In the genomic region with DNA sequence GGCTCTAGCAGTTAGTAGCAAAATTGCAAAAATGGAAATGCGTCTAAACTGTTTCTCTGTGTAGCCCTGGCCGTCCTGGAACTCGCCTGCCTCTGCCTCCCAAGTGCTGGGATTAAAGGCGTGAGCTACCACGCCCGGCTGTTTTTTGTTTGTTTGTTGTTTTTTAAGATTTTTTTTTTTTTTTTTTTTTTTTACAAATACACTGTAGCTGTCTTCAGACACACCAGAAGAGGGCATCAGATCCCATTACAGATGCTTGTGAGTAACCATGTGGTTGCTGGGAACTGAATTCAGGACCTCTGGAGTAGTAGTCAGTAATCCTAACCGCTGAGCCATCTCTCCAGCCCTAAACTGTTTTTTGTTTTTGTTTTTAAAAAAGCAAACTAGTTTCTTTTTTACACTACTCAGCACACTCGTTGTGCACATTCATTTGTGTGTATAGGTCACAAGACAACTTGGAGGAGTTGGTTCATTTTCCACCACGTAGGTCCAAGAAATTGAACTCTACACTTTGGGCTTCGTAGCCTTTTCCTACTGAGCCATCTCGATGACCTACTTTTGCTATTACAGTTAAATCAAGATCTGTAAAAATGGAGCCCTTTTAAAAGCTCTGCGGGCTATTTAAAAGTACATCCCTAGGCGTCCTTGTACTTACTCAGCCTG, we compare ENCODE assay signal across 8 mouse cellular contexts. TPM values are rescaled to one million over a fixed set of nuclear protein-coding genes. Genes with fewer than 3 reads are reported as not detected.
DNase-seq lines count a peak whose midpoint lies in the region; ATAC-seq and TF ChIP-seq lines count a peak whose summit lies in the region.

No protein-coding gene starts in this region.

- no peak overlapping the region for H3K4me3 ChIP-seq in liver, adult 2 months (ENCODE audit: insufficient read depth, low read depth, low read length)
- peak overlapping the region; percentile 84; the same call in 1 of the 2 replicates for H3K4me3 ChIP-seq in embryonic facial prominence, embryonic 11.5 days (ENCODE audit: low read depth, low read length)
- H3K4me3 ChIP-seq in intestine, embryonic 16.5 days (ENCODE audit: low read length) = peak overlapping the region; percentile 58
- H3K4me3 ChIP-seq in neural tube, embryonic 12.5 days = no peak overlapping the region

- no peak for TF ChIP-seq CTCF in liver, adult 2 months (IDR thresholded peaks at IDR 0.05; ENCODE audit: low read depth, low read length)

- no peaks in the 10 kb centered on the region for H3K9me3 ChIP-seq in embryonic facial prominence, embryonic 11.5 days (replicated peaks; ENCODE audit: control insufficient read depth, low read length)
- no peaks in the 10 kb centered on the region for H3K9me3 ChIP-seq in intestine, embryonic 16.5 days (ENCODE audit: control insufficient read depth, low read length)
- H3K9me3 ChIP-seq in neural tube, embryonic 12.5 days = no peaks in the 10 kb centered on the region

- no peak for ATAC-seq in embryonic facial prominence, embryonic 11.5 days (replicated peaks; ENCODE audit: insufficient number of reproducible peaks, low FRiP score, low TSS enrichment, low read depth)
- no peak for ATAC-seq in intestine, embryonic 16.5 days
- no peak for ATAC-seq in neural tube, embryonic 12.5 days (ENCODE audit: low FRiP score, low read depth)

- 62% methylated on average over 13 of the region's 13 CpGs for WGBS in liver, adult 2 months
- WGBS in embryonic facial prominence, embryonic 11.5 days = 79% methylated on average over 13 of the region's 13 CpGs
- 74% methylated on average over 13 of the region's 13 CpGs for WGBS in intestine, embryonic 16.5 days
- WGBS in neural tube, embryonic 12.5 days = 84% methylated on average over 13 of the region's 13 CpGs

- peak; percentile 63 for DNase-seq in liver, adult 2 months (ENCODE audit: extremely low read depth, low read depth, low spot score)
- DNase-seq in liver = no peak
- DNase-seq in embryonic facial prominence, embryonic 11.5 days (ENCODE audit: low spot score) = no peak
- DNase-seq in yolk sac, embryonic 10.5 days (ENCODE audit: low spot score) = no peak
- no peak for DNase-seq in adrenal gland, postnatal 36 days
- DNase-seq in gastrocnemius, adult 8-10 months (ENCODE audit: low spot score in 2 of 2) = no peak

- H3K27ac ChIP-seq in liver, adult 2 months (replicated peaks; ENCODE audit: insufficient read depth, low read depth, low read length) = peak overlapping the region; percentile 93
- peak overlapping the region; percentile 85; the same call in 1 of the 2 replicates for H3K27ac ChIP-seq in embryonic facial prominence, embryonic 11.5 days (replicated peaks; ENCODE audit: low read depth, low read length)
- peak overlapping the region; percentile 95 for H3K27ac ChIP-seq in intestine, embryonic 16.5 days (ENCODE audit: low read length)
- no peak overlapping the region for H3K27ac ChIP-seq in neural tube, embryonic 12.5 days

- no peaks in the 10 kb centered on the region for H3K27me3 ChIP-seq in liver, adult 2 months (ENCODE audit: control insufficient read depth, insufficient read depth, low read length)
- H3K27me3 ChIP-seq in embryonic facial prominence, embryonic 11.5 days (ENCODE audit: control insufficient read depth, insufficient read depth, low read length) = no peaks in the 10 kb centered on the region
- no peaks in the 10 kb centered on the region for H3K27me3 ChIP-seq in intestine, embryonic 16.5 days (replicated peaks; ENCODE audit: control insufficient read depth, insufficient read depth, low read length)
- H3K27me3 ChIP-seq in neural tube, embryonic 12.5 days (replicated peaks) = no peaks in the 10 kb centered on the region

- no peak for TF ChIP-seq POLR2A in liver, adult 2 months (IDR thresholded peaks at IDR 0.05; ENCODE audit: extremely low read depth, insufficient read depth, low read length)

- H3K4me1 ChIP-seq in liver, adult 2 months (ENCODE audit: control insufficient read depth, insufficient read depth, low read length) = peaks cover 13% of the 10 kb centered on the region; the same call in 1 of the 2 replicates
- H3K4me1 ChIP-seq in embryonic facial prominence, embryonic 11.5 days (ENCODE audit: control insufficient read depth, insufficient read depth, low read length) = no peaks in the 10 kb centered on the region
- H3K4me1 ChIP-seq in intestine, embryonic 16.5 days (ENCODE audit: control insufficient read depth, insufficient read depth, low read length) = peaks cover 30% of the 10 kb centered on the region
- peaks cover 22% of the 10 kb centered on the region for H3K4me1 ChIP-seq in neural tube, embryonic 12.5 days

- peak overlapping the region; percentile 60 for H3K4me2 ChIP-seq in embryonic facial prominence, embryonic 11.5 days (ENCODE audit: low read depth, low read length)
- H3K4me2 ChIP-seq in intestine, embryonic 16.5 days (ENCODE audit: low read depth, low read length) = peak overlapping the region; percentile 50
- peak overlapping the region; percentile 65 for H3K4me2 ChIP-seq in neural tube, embryonic 12.5 days (replicated peaks)

- no peaks in the 10 kb centered on the region for H3K36me3 ChIP-seq in liver, adult 2 months (ENCODE audit: control insufficient read depth, insufficient read depth, low read length)
- no peaks in the 10 kb centered on the region for H3K36me3 ChIP-seq in embryonic facial prominence, embryonic 11.5 days (replicated peaks; ENCODE audit: control insufficient read depth, insufficient read depth, low read depth, low read length)
- no peaks in the 10 kb centered on the region for H3K36me3 ChIP-seq in intestine, embryonic 16.5 days (ENCODE audit: control insufficient read depth, insufficient read depth, low read length)
- no peaks in the 10 kb centered on the region for H3K36me3 ChIP-seq in neural tube, embryonic 12.5 days

- H3K9ac ChIP-seq in liver, adult 2 months (ENCODE audit: low read depth, low read length) = peak overlapping the region; percentile 72; the same call in 1 of the 2 replicates
- peak overlapping the region; percentile 90; the same call in 1 of the 2 replicates for H3K9ac ChIP-seq in embryonic facial prominence, embryonic 11.5 days (replicated peaks; ENCODE audit: low read length)
- H3K9ac ChIP-seq in intestine, embryonic 16.5 days (ENCODE audit: low read depth, low read length) = peak overlapping the region; percentile 73
- 0 out of 2 replicates have a peak overlapping the region, but pooled peaks have one; percentile 77 for H3K9ac ChIP-seq in neural tube, embryonic 12.5 days

- peaks cover 12% of the 10 kb centered on the region; the same call in 1 of the 2 replicates for H3K79me2 ChIP-seq in liver, adult 2 months (ENCODE audit: control insufficient read depth, insufficient read depth, low read length)

RNA-seq across cellular contexts. Expression of a gene that starts 1.0 kb away (rescaled TPM):
- total RNA-seq in liver, adult 2 months (2014; rRNA removed) = 0.20 and 1.7 TPM in 2 replicates
- 0.05 and 0.11 TPM in 2 replicates for polyA plus RNA-seq in liver, adult 2 months (2012; rRNA removed)
- 9.4 and 9.5 TPM in 2 replicates for polyA plus RNA-seq in embryonic facial prominence, embryonic 11.5 days (2014; fragmentation: Nextera tagmentation; extraction: Ambion mirVana)
- 4.2 and 6.0 TPM in 2 replicates for polyA plus RNA-seq in intestine, embryonic 16.5 days (2015; fragmentation: Nextera tagmentation; extraction: Ambion mirVana)
- polyA plus RNA-seq in neural tube, embryonic 12.5 days (2016; fragmentation: Nextera tagmentation; extraction: Ambion mirVana) = 19.5 and 19.6 TPM in 2 replicates
- 1 to 10 TPM; 3.3 to 4.8 TPM for total RNA-seq in adrenal gland, postnatal 36 days (2021)
- 1 to 10 TPM; 2.6 to 5.9 (median 3.0) TPM for total RNA-seq in gastrocnemius, adult 8-10 months (2022)

RNA-seq across cellular contexts. Expression of a gene that starts 2.4 kb away (rescaled TPM):
- total RNA-seq in liver, adult 2 months (2014; rRNA removed) = 107 and 110 TPM in 2 replicates
- polyA plus RNA-seq in liver, adult 2 months (2012; rRNA removed) = 36.4 and 50.2 TPM in 2 replicates
- polyA plus RNA-seq in embryonic facial prominence, embryonic 11.5 days (2014; fragmentation: Nextera tagmentation; extraction: Ambion mirVana) = 178 and 192 TPM in 2 replicates
- 185 and 201 TPM in 2 replicates for polyA plus RNA-seq in intestine, embryonic 16.5 days (2015; fragmentation: Nextera tagmentation; extraction: Ambion mirVana)
- 254 and 259 TPM in 2 replicates for polyA plus RNA-seq in neural tube, embryonic 12.5 days (2016; fragmentation: Nextera tagmentation; extraction: Ambion mirVana)
- total RNA-seq in adrenal gland, postnatal 36 days (2021) = 100 to 1,000 TPM; 145 to 160 TPM
- total RNA-seq in gastrocnemius, adult 8-10 months (2022) = 100 to 1,000 TPM; 518 to 669 (median 555) TPM

RNA-seq across cellular contexts. Expression of a gene that starts 35.5 kb away (rescaled TPM):
- 11.5 and 12.6 TPM in 2 replicates for total RNA-seq in liver, adult 2 months (2014; rRNA removed)
- polyA plus RNA-seq in liver, adult 2 months (2012; rRNA removed) = 7.5 and 9.4 TPM in 2 replicates
- polyA plus RNA-seq in embryonic facial prominence, embryonic 11.5 days (2014; fragmentation: Nextera tagmentation; extraction: Ambion mirVana) = 142 and 147 TPM in 2 replicates
- polyA plus RNA-seq in intestine, embryonic 16.5 days (2015; fragmentation: Nextera tagmentation; extraction: Ambion mirVana) = 81.5 and 87.0 TPM in 2 replicates
- polyA plus RNA-seq in neural tube, embryonic 12.5 days (2016; fragmentation: Nextera tagmentation; extraction: Ambion mirVana) = 111 and 112 TPM in 2 replicates
- total RNA-seq in adrenal gland, postnatal 36 days (2021) = 10 to 100 TPM; 17.8 to 18.2 TPM
- total RNA-seq in gastrocnemius, adult 8-10 months (2022) = 10 to 100 TPM; 26.1 to 41.4 (median 30.0) TPM

Comparison
In these comparisons a context has a peak if more than half of its experiments do, and no peak if none do; other contexts are left out.
1. H3K4me3 ChIP-seq: peak in embryonic facial prominence, embryonic 11.5 days (single experiment) and intestine, embryonic 16.5 days (single experiment); none in liver, adult 2 months (single experiment) and neural tube, embryonic 12.5 days (single experiment).
2. Peak in every context shown above with its lines, with median percentiles within 50 percentile points of each other: H3K9ac ChIP-seq and H3K4me2 ChIP-seq.